Comparison of ENCODE assay signal across 15 mouse cellular contexts in genomic region chr10:93730514-93730913, GRCm38 (mm10).
DNase-seq lines count a peak whose midpoint lies in the region; ATAC-seq lines count a peak whose summit lies in the region.
"Had no signal": no experiment of that assay in that cellular context is flagged by ENCODE, and none has a peak within 500 bp of the region (broad histone marks: within the 10 kb centered on the region; RNA-seq: fewer than 3 reads in every experiment).

No protein-coding gene starts in this region.

- no peak overlapping the region for H3K4me2 ChIP-seq in forebrain, embryonic 16.5 days (ENCODE audit: low read length)
- H3K4me2 ChIP-seq in forebrain, embryonic 13.5 days = no peak overlapping the region
- peak overlapping the region; percentile 27; the same call in 1 of the 2 replicates for H3K4me2 ChIP-seq in liver, embryonic 11.5 days
- no peak overlapping the region for H3K4me2 ChIP-seq in liver, embryonic 15.5 days
- H3K4me2 ChIP-seq: embryonic facial prominence, embryonic 12.5 days; hindbrain, embryonic 12.5 days; kidney, embryonic 15.5 days; limb, embryonic 13.5 days; stomach, embryonic 15.5 days had no signal

- H3K9ac ChIP-seq in forebrain, embryonic 16.5 days (replicated peaks; ENCODE audit: low read depth, low read length) = no peak overlapping the region
- H3K9ac ChIP-seq in forebrain, embryonic 13.5 days = no peak overlapping the region
- H3K9ac ChIP-seq in liver, embryonic 11.5 days (ENCODE audit: low read depth, low read length) = 0 out of 2 replicates have a peak overlapping the region, but pooled peaks have one; percentile 2
- no peak overlapping the region for H3K9ac ChIP-seq in liver, embryonic 15.5 days
- H3K9ac ChIP-seq: embryonic facial prominence, embryonic 12.5 days; hindbrain, embryonic 12.5 days; kidney, embryonic 15.5 days; limb, embryonic 13.5 days; stomach, embryonic 15.5 days had no signal

- ATAC-seq in forebrain, embryonic 16.5 days = peak; percentile 49; the same call in 1 of the 2 replicates
- ATAC-seq in forebrain, embryonic 13.5 days = no peak
- ATAC-seq in liver, embryonic 11.5 days (replicated peaks; ENCODE audit: low FRiP score) = 0 out of 2 replicates have a peak, but pooled peaks have one; percentile 4
- ATAC-seq in liver, embryonic 15.5 days (ENCODE audit: insufficient read depth) = no peak
- ATAC-seq: midbrain, embryonic 16.5 days had no signal

- H3K36me3 ChIP-seq in forebrain, embryonic 16.5 days (ENCODE audit: control insufficient read depth, insufficient read depth) = no peaks in the 10 kb centered on the region
- H3K36me3 ChIP-seq in forebrain, embryonic 13.5 days (ENCODE audit: poor library complexity, severe bottlenecking) = peaks cover 16% of the 10 kb centered on the region; the same call in 1 of the 2 replicates
- H3K36me3 ChIP-seq in liver, embryonic 11.5 days (ENCODE audit: control insufficient read depth, insufficient read depth, low read length) = no peaks in the 10 kb centered on the region
- H3K36me3 ChIP-seq in liver, embryonic 15.5 days (replicated peaks) = no peaks in the 10 kb centered on the region
- H3K36me3 ChIP-seq: embryonic facial prominence, embryonic 12.5 days; kidney, embryonic 15.5 days; limb, embryonic 13.5 days; stomach, embryonic 15.5 days had no signal

- no peak for DNase-seq in liver, embryonic 11.5 days (ENCODE audit: low spot score)
- DNase-seq in liver = no peak
- peak; percentile 75 for DNase-seq in cerebellum, adult 9-10 months
- DNase-seq in kidney, adult 11 months = no peak
- no peak for DNase-seq in kidney, postnatal 14 days
- DNase-seq: thymus, adult 2 months had no signal

- no peak overlapping the region for H3K27ac ChIP-seq in forebrain, embryonic 16.5 days (ENCODE audit: low read length)
- H3K27ac ChIP-seq in forebrain, embryonic 13.5 days = no peak overlapping the region
- H3K27ac ChIP-seq in liver, embryonic 11.5 days (ENCODE audit: low read depth, low read length) = peak overlapping the region; percentile 89
- 0 out of 2 replicates have a peak overlapping the region, but pooled peaks have one; percentile 31 for H3K27ac ChIP-seq in liver, embryonic 15.5 days (replicated peaks)
- H3K27ac ChIP-seq: embryonic facial prominence, embryonic 12.5 days; hindbrain, embryonic 12.5 days; kidney, embryonic 15.5 days; limb, embryonic 13.5 days; stomach, embryonic 15.5 days had no signal

- 61% methylated on average over 6 of the region's 6 CpGs for WGBS in forebrain, embryonic 16.5 days
- WGBS in forebrain, embryonic 13.5 days = 88% methylated on average over 6 of the region's 6 CpGs
- WGBS in liver, embryonic 11.5 days = 69% methylated on average over 6 of the region's 6 CpGs
- WGBS in liver, embryonic 15.5 days (ENCODE audit: insufficient replicate concordance) = 45% methylated on average over 6 of the region's 6 CpGs

- no peak overlapping the region for H3K4me3 ChIP-seq in forebrain, embryonic 16.5 days (replicated peaks; ENCODE audit: low read length)
- no peak overlapping the region for H3K4me3 ChIP-seq in forebrain, embryonic 13.5 days
- no peak overlapping the region for H3K4me3 ChIP-seq in liver, embryonic 11.5 days (ENCODE audit: low read depth, low read length)
- no peak overlapping the region for H3K4me3 ChIP-seq in liver, embryonic 15.5 days (replicated peaks)
- H3K4me3 ChIP-seq: embryonic facial prominence, embryonic 12.5 days; hindbrain, embryonic 12.5 days; kidney, embryonic 15.5 days; limb, embryonic 13.5 days; stomach, embryonic 15.5 days had no signal

- no peaks in the 10 kb centered on the region for H3K4me1 ChIP-seq in forebrain, embryonic 16.5 days (replicated peaks; ENCODE audit: control insufficient read depth, insufficient read depth, low read length)
- H3K4me1 ChIP-seq in forebrain, embryonic 13.5 days = no peaks in the 10 kb centered on the region
- H3K4me1 ChIP-seq in liver, embryonic 11.5 days (replicated peaks; ENCODE audit: control insufficient read depth, insufficient read depth, low read length) = peaks cover 18% of the 10 kb centered on the region
- peaks cover 25% of the 10 kb centered on the region for H3K4me1 ChIP-seq in liver, embryonic 15.5 days (replicated peaks)
- H3K4me1 ChIP-seq: embryonic facial prominence, embryonic 12.5 days; kidney, embryonic 15.5 days; limb, embryonic 13.5 days; stomach, embryonic 15.5 days had no signal

- H3K9me3 ChIP-seq in forebrain, embryonic 16.5 days (ENCODE audit: control insufficient read depth, low read length) = no peaks in the 10 kb centered on the region
- H3K9me3 ChIP-seq in forebrain, embryonic 13.5 days (replicated peaks) = no peaks in the 10 kb centered on the region
- no peaks in the 10 kb centered on the region for H3K9me3 ChIP-seq in liver, embryonic 11.5 days (ENCODE audit: control insufficient read depth, low read length)
- no peaks in the 10 kb centered on the region for H3K9me3 ChIP-seq in liver, embryonic 15.5 days (replicated peaks)
- H3K9me3 ChIP-seq: embryonic facial prominence, embryonic 12.5 days; hindbrain, embryonic 12.5 days; kidney, embryonic 15.5 days; limb, embryonic 13.5 days; stomach, embryonic 15.5 days had no signal

- H3K27me3 ChIP-seq in forebrain, embryonic 16.5 days (replicated peaks; ENCODE audit: control insufficient read depth, insufficient read depth, low read length) = no peaks in the 10 kb centered on the region
- no peaks in the 10 kb centered on the region for H3K27me3 ChIP-seq in forebrain, embryonic 13.5 days
- no peaks in the 10 kb centered on the region for H3K27me3 ChIP-seq in liver, embryonic 11.5 days (replicated peaks; ENCODE audit: control insufficient read depth, insufficient read depth, low read length)
- no peaks in the 10 kb centered on the region for H3K27me3 ChIP-seq in liver, embryonic 15.5 days
- H3K27me3 ChIP-seq: embryonic facial prominence, embryonic 12.5 days; hindbrain, embryonic 12.5 days; kidney, embryonic 15.5 days; limb, embryonic 13.5 days; stomach, embryonic 15.5 days had no signal

Comparison
In these comparisons a context has a peak if more than half of its experiments do, and no peak if none do; other contexts are left out.
1. ATAC-seq: peak in forebrain, embryonic 16.5 days (single experiment) and liver, embryonic 11.5 days (single experiment); none in forebrain, embryonic 13.5 days (single experiment) and liver, embryonic 15.5 days (single experiment).
2. H3K27ac ChIP-seq: peak in liver, embryonic 11.5 days (single experiment) and liver, embryonic 15.5 days (single experiment); none in forebrain, embryonic 16.5 days (single experiment) and forebrain, embryonic 13.5 days (single experiment).